Mouse (Mus musculus) liver (tissue): ENCODE measurements around the gene Tns4.
A peak's percentile ranks its signal among the peaks of the same experiment; 100 is the strongest.

Experiments used
- DNase-seq: peaks from one replicate; pipeline ENCODE4 v3.0.0-alpha.2; 2020; ENCODE audit warnings: mixed read lengths

The Tns4 gene

DNA sequence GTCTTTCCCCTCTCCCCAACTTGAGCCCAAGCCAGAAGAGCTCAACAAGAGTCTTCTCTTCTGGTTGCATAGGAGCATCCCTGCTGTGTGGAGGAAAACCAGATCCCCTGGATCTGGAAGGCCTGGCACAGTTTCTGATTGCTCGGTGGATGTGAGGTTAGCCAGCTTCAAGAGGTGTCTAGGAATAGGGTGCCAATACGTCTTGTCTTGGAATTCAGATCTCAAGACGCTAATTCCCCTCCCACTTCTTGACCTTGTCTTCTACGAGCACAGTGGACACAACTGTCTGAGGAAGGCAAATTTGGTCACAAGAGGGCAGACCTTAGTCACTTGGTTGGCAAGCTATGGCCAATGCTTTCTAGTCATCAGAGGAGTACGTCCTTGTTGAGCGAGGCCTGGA is 45.5 kb downstream of the Tns4 start:
- no peak for DNase-seq

DNA sequence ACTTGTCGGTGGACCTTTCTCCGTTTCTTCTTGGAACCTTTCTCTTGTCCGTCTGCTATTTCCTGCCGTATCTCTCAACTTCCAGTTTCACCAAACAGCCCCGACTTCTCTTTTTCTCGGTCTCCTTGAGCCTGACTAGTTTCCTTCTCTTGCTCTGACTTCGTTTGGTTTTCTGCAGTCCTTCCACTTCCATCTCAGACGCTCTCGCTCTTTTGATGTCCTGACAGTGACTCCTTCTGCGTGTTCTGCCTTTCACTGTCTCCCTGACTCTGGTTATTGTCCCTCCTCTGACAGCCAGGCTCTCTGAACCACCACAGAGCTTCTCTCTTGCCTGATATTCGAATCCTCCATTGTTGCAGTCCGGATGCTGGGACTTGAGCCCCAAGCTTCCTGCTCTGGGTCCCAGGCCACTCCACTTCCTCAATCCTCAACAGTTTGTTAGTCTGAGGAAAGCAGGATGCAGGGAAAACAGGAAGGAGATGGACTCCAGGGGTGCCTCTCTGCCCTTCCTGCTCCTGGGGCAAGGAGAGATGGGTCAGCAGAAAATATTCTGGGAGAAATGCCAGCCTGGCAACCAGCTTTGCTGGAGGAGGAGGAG is 46.2 kb downstream of the Tns4 start:
- DNase-seq = no peak

DNA sequence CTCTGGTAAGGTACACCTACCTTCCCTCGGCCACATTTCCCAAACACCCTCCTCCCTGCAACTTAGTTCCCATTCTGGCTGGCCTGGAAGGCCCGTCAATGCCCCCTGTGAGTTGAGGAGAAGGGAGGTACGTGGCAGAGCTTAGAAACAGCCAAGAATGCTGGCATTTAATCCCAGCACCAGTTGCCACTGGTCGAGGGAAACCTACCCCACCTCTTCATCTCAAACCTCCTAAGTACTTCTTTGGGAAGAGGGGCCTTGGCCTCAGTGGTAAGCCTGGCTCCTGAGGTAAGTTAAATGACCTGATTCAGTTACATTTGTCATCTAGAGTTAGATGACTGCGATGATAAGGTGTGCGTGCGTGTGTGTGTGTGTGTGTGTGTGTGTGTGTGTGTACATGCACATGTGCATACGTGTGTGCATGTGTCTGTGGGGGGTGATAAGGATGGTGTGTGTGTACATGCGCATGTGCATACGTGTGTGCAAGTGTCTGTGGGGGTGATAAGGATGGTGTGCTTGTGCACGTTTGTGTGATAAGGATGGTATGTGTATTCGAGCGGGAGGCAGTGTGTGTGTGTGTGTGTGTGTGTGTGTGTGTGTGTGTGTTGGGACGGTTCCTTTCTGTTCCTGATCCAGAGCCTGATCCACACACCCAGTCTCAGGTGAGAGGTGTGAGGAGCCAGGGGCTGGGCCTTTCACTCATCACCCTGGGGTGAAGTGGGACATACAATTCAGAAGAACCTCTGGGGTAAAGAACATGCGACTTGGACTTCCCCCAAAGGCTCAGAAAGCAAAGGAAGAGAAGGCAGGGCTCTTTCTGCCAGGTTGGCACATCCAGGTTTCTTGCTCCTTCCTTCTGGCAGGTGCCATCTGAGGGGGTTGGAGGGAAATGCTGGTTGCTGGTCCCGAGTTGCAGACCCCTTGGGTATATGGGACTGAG is 47.0 kb downstream of the Tns4 start:
- DNase-seq = no peak

DNA sequence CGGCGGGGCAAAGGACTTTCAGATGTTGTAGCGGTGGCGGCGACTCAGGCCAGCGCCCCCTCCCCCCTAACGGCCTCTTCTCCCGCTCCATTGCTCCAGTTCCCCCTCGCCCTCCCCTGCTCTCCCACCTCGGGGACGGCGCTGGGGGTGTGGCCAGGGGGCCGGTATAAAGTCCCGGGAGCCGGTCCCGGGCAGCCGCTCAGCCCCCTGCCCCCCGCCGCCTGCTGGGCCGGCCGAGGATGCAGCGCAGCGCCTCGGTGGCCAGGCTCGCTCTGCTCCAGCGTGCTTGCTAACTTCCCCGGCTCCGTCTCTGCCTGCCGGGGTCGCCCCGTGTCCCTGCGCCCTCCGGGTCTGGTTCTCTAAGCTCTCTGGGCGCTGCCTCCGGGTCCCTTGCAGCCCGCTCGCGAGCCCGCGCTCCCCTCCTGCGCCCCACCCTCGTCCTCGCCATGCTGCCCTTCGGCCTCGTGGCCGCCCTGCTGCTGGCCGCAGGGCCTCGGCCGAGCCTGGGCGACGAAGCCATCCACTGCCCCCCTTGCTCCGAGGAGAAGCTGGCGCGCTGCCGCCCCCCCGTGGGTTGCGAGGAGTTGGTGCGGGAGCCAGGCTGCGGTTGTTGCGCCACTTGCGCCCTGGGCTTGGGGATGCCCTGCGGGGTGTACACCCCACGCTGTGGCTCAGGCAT is 47.9 kb downstream of the Tns4 start, which contains the start of gene Igfbp4:
TSS of gene Igfbp4 (plus strand) at position 194 of the 679 bp plus-strand sequence.
- peak; percentile 79 for DNase-seq

DNA sequence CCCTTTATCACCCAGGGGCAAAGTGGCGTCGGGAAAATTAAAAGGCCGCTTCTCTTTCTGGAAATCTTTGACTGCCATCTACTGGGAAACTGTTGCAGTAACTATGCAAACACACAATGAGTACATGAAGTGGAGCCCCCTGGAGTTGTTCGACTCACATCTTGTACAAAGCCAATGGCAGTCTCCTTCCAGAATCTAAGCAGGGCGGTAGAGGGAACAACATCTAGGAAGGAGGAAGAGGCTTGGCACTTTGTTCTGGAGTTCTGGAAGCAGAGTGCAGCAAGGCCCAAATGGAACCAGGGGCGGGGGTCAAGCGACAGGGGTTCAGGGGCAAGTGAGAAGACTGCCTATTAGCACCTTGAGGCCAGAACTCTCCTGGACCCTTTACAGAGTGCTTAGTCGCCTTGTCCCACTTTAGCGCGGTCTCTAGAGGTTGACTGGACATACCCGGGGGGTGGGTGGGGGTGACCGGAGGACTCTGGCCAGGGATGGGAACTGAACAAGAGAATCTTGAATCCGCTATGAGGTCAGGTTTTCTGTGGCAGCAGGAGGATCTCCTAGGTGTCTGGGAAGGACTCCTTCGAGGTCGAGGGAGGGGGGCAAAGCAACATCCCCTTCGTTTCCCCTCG is 48.6 kb downstream of the Tns4 start:
- DNase-seq = no peak

DNA sequence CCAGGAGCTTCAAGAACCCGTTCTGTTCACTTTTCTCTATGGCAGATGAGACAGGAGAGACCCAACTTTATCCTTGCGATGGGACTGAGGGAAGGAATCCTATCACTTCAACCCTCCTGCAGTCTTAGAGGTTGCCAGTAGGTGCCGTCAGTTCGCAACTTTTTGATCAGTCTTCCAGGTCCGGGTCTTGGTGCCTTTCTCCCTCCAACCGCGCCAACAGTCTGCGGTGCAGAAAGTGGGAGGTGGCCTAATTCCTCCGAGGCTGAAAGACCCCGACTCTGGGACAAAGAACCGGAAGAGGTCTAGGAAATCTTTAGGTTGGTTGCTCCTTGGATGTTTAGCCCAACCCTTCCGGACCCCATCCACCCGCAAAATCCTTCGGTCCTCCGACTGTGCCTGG is 49.3 kb downstream of the Tns4 start:
- DNase-seq = peak; percentile 74

DNA sequence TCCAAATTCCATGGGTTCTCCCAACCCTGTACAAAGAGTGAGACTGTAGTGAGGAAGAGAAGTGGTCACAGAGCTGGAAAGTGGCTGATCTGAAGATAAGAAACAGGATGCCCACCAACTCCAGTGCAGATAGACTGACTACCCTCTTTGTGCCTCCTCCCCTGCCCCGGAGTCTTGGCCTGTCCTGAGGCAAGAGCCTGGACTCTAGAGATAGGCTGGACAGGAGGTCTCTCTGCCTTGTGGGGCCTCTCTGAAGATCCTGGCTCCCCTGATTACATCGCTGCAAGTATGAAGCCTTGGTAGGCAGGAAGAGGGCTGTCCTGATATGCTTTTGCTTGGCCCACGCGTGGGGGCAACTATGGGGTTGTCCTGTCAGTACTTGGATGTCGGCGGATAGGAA is 52.9 kb downstream of the Tns4 start:
- no peak for DNase-seq

DNA sequence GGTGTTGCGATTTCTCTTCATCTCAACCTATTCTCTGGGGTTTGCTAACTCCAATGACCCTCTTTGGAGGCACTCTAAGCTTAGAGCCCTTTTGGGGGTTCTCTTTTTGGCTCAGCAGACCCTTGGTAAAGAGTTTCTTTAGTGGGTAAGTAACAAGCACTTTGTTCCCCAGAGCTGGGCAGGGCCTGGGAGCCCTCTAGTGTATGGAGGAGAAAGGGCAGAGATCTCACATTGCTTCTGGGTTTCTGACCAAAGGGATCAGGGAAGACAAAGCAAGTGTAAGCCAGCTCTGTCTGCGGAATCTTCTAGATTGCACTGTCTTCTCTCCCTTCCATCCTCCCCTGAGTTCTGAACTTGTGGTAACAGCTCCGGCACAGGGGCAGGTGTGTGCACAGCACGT is 53.8 kb downstream of the Tns4 start:
- peak; percentile 14 for DNase-seq

DNA sequence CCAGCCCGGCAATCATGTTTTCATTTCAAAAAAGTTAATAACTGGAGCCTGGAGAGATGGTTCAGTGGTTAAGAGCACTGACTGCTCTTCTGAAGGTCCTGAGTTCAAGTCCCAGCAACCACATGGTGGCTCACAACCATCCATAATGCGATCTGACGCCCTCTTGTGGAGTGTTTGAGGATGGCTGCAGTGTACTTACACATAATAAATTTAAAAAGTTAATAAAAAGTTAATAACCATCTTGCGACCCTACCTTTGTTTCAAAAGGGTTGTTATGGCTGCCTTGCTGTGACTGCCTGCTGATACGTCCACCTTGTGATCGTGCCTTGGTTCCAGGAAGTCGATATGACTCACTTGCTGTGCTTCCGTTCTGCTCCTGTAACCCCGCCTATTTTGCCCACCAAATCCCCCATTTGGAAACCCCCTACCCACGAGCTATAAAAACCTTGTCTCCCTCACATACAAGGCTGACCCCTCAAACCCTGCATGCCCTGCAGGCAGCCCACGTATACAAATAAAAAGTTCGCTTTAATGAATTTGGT is 62.1 kb downstream of the Tns4 start:
- no peak for DNase-seq

DNA sequence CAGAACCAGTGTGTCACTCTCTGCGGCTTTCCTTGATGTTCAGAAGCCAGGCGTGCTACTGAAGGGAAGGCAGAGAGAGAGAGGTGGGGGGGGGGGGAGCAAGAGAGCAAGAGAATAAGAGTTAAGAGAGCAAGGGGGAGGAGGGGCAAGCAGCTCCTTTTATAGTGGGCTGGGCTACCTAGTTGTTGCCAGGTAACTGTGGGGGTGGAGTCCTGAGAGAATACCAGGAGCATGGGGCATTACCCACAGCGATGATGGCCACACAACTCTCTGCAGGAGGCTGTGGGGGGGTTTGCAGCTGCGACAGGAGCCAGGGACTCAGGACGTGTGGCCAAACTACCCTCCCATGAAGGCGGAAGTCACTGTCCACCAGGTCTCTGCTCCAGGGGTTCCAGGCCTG is 63.2 kb downstream of the Tns4 start:
- DNase-seq = no peak

DNA sequence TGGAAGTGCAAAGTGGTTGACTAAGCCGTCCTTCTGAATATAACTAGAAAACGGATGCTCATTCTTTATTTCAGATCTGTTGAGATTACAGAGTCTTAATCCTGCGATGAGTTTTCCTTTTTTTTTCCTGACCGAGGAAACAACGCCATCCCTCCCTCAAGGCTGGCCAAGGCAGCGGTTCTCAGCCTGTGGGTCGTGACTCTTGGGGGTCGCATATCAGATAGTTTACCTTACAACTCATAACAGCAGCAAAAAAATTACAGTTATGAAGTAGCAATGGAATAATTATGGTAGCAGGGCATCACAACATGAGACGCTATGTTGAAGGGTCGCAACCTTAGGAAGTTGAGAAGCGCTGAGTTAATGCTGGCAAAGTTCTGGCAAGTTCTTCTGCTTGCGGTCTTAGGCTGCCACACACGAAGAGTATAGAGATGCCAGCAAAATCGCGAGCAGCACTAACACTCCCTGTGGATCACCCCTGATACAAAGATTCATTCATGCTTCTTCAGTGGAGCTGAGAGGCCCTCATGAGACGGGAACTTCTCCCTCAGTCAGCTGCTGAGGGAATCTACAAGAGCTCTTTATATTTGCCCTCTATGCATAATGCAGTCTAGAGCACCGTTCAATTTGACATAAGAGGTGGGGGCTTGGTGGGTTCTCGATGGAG is 64.5 kb downstream of the Tns4 start:
- DNase-seq = no peak

DNA sequence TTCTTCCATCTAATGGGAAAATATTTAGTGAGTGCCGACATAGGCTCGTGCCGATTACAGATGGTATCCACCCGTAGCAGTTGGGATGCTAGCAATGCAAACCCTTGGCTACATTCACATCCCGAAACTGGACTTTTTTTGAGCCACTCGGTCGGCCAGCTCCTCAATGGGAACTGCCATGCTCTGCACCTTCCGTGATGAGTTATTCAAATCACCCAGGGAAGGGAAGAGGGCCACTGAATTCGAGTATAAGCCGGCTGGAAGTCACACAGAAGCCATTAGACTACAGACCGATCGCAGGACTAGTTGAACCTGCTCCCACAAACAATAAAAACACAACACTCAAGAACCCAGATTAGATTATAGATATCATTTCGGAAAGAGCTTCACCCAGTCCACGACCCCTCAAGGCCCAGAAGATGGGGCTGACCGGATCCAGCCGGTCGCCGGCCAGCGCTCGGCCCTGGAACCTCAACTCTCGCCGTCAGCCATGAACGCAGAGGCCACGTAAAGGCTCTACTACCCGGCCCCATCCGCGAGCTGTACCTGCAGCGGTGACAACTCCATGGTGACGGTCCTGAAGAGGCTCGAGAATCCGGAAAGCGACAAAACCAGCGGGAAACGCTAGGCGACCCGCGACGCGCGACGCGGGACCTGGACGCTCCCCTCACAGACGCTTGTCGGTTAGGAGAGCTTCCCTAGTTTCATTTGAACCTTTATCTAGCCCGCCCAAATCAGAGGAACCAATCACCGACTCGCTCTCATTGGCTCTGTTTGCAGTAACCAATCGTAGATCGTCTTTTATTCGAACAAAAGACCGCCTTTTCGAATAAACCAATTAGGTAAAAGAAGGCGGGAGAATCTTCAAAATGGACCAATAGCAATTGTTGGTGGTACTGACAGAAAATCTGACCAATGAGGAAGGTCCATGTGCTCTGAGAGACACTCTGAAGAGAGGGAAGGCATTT is 65.3 kb downstream of the Tns4 start, which contains the start of gene Top2a:
TSS of gene Top2a (minus strand) at position 690 of the 968 bp plus-strand sequence.
- peak; percentile 88 for DNase-seq

DNA sequence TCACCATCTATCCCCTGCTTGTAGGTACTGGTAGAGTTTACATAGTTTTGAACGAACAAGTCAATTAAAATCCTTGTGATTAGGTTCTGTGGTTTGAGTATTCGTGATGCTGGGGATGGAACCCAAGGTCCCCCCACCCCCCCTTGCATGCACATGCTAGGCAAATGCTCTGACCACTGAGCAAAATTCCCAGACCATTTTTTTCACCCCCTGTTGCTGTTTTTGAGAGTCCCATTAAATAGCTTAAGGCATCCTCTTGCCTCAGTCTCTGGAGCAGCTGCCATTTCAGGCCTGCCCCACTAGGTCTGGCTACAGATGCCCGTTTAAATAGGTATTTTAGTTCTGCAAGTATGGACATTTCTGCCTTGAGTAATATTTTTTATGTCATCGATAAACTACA is 66.0 kb downstream of the Tns4 start:
- no peak for DNase-seq

DNA sequence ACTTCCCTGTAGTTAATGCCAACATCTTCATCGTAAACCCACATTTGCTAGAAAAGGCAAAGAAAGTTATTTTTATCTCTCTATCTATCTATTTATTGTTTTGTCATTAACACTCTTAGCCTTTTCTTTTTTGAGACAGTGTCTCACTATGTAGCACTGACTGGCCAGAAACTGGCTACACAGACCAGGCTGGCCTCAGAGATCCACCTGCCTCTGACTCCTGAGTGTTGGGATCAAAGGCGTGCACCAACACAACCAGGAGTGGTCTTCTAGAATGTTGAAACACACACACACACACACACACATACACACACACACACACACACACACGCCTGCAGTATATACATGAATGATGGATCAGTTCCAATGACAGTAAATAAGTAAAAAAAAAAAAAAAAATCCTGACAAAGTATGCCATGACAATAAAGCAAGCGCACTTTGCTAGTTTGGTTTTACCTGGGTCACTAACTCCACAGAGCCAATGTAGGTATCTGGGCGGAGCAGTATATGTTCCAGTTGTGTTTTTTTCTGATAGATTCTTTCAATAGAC is 66.6 kb downstream of the Tns4 start:
- DNase-seq = no peak

DNA sequence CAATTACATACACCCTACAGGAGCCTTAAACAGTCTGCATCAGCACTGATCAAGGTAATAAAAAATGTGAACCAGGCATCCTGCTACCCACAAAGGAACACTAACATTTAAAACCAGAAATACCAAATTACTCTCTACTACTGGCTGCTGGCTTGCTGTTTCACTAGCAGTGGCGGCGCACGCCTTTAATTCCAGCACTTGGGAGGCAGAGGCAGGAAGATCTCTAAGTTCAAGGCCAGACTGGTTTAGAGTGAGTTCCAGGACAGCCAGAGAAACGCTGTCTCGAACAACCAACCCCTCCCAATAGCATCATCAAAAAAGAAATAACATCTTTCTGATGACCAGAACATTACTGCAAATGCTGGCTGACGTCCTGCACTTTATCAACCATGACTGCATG is 69.3 kb downstream of the Tns4 start:
- no peak for DNase-seq
